Mouse (Mus musculus) kidney, embryonic 15.5 days (tissue): ENCODE results near the gene Slc4a7. TPM values are rescaled to one million over a fixed set of nuclear protein-coding genes. Genes with fewer than 3 reads are reported as not detected.

Experiments
- polyA plus RNA-seq: library from polyadenylated mRNA; unstranded; fragments of >200 nt; fragmentation: Nextera tagmentation; extraction: Ambion mirVana; gene quantifications from 2 replicates; pipeline ENCODE4 v1.2.1, GENCODE M21; 2015

Gene Slc4a7
- polyA plus RNA-seq, 1 experiment from 2014 or later = 17.8 TPM

Other genes starting within 250 kb of the Slc4a7 start
- gene Nek10, start 101.1 kb downstream of the Slc4a7 start, polyA plus RNA-seq = 0.01 and 0.04 TPM in 2 replicates